Mouse (Mus musculus) MEL (cell line): ENCODE results near the gene Mylk3. TPM values are rescaled to one million over a fixed set of nuclear protein-coding genes. Genes with fewer than 3 reads are reported as not detected.

ENCODE experiments used
- DNase-seq: peaks from one replicate; pipeline ENCODE4 v3.0.0; 2011; ENCODE audit warnings: low read depth, low spot score
- H3K27ac ChIP-seq: 2 replicates; pipeline ENCODE4 v1.5.1; 2012; ENCODE audit warnings: low read depth, mild to moderate bottlenecking, control low read depth, low read length, moderate library complexity; ENCODE audit not compliant: control insufficient read depth
- H3K27me3 ChIP-seq, 2 experiments: fragments of 150-350 bp in 1 of 2; sonication (generic) in 1 of 2; 2 replicates each; pipeline ENCODE4 v1.6.1; 2012; ENCODE audit warnings: low read length in 2 of 2, mild to moderate bottlenecking in 2 of 2, improper control_type of control experiment in 1 of 2, moderate library complexity in 1 of 2; ENCODE audit not compliant: insufficient read depth in 2 of 2, control insufficient read depth in 1 of 2
- H3K36me3 ChIP-seq, 2 experiments: 2 replicates each; pipeline ENCODE4 v1.6.1; 2012 to 2014; ENCODE audit warnings: low read length in 2 of 2, improper control_type of control experiment in 1 of 2, inconsistent platforms in 1 of 2, mild to moderate bottlenecking in 1 of 2; ENCODE audit not compliant: insufficient read depth in 2 of 2, control insufficient read depth in 1 of 2
- H3K4me1 ChIP-seq, 2 experiments: fragments of 150-350 bp in 1 of 2; sonication (generic) in 1 of 2; 2 replicates each; pipeline ENCODE4 v1.6.1; 2012; ENCODE audit warnings: low read length in 2 of 2, improper control_type of control experiment in 1 of 2, mild to moderate bottlenecking in 1 of 2; ENCODE audit not compliant: insufficient read depth in 2 of 2, control insufficient read depth in 1 of 2
- H3K4me3 ChIP-seq, 2 experiments: fragments of 150-350 bp in 1 of 2; sonication (generic) in 1 of 2; 2 replicates each; pipeline ENCODE4 v1.5.1; 2012; ENCODE audit warnings: low read depth in 2 of 2, low read length in 2 of 2, mild to moderate bottlenecking in 2 of 2, moderate library complexity in 2 of 2, control low read depth in 1 of 2, improper control_type of control experiment in 1 of 2; ENCODE audit not compliant: control insufficient read depth in 1 of 2, insufficient read depth in 1 of 2
- H3K79me2 ChIP-seq: 2 replicates; pipeline ENCODE4 v1.6.1; 2012; ENCODE audit warnings: mild to moderate bottlenecking, low read length, moderate library complexity; ENCODE audit not compliant: control insufficient read depth, poor library complexity, insufficient read depth
- H3K9ac ChIP-seq: 2 replicates; pipeline ENCODE4 v1.6.1; 2012; ENCODE audit warnings: low read depth, mild to moderate bottlenecking, control low read depth, low read length, moderate library complexity; ENCODE audit not compliant: control insufficient read depth, poor library complexity, severe bottlenecking
- H3K9me3 ChIP-seq: fragments of 150-350 bp; sonication (generic); replicated peaks from 2 replicates; pipeline ENCODE4 v1.6.1; 2012; ENCODE audit warnings: mild to moderate bottlenecking, low read length, improper control_type of control experiment, moderate library complexity; ENCODE audit not compliant: insufficient read depth
- CTCF ChIP-seq, 3 experiments: IDR thresholded peaks in 2 of 3; conservative IDR thresholded peaks in 1 of 3; 2 replicates each; pipeline ENCODE4 v1.5.1; 2011 to 2012; ENCODE audit warnings: low read length in 3 of 3, low read depth in 2 of 3, mild to moderate bottlenecking in 2 of 3, improper control_type of control experiment in 1 of 3, inconsistent platforms in 1 of 3, mixed read lengths in 1 of 3, moderate library complexity in 1 of 3; ENCODE audit not compliant: control insufficient read depth in 1 of 3, insufficient read depth in 1 of 3, poor library complexity in 1 of 3, severe bottlenecking in 1 of 3
- E2F4 ChIP-seq: IDR thresholded peaks from 2 replicates; pipeline ENCODE4 v1.6.1; 2011; ENCODE audit warnings: low read depth, low read length, improper control_type of control experiment, borderline replicate concordance
- ETS1 ChIP-seq: IDR thresholded peaks from 2 replicates; pipeline ENCODE4 v1.6.1; 2012; ENCODE audit warnings: low read depth, mild to moderate bottlenecking, inconsistent platforms, low read length, improper control_type of control experiment, moderate library complexity
- GATA1 ChIP-seq: IDR thresholded peaks from 2 replicates; pipeline ENCODE4 v1.6.1; 2011; ENCODE audit warnings: low read depth, low read length, improper control_type of control experiment
- KAT2A ChIP-seq: conservative IDR thresholded peaks from 2 replicates; pipeline ENCODE4 v1.6.1; 2012; ENCODE audit warnings: low read depth, low read length, improper control_type of control experiment, inconsistent platforms
- MAFK ChIP-seq: IDR thresholded peaks from 2 replicates; pipeline ENCODE4 v1.6.1; 2011; ENCODE audit warnings: low read depth, mild to moderate bottlenecking, low read length, improper control_type of control experiment, borderline replicate concordance
- MYC ChIP-seq: IDR thresholded peaks from 2 replicates; pipeline ENCODE4 v1.6.1; 2011; ENCODE audit warnings: low read depth, mild to moderate bottlenecking, low read length, improper control_type of control experiment, moderate library complexity
- NELFE ChIP-seq: IDR thresholded peaks from 2 replicates; pipeline ENCODE4 v1.6.1; 2011; ENCODE audit warnings: low read depth, low read length, improper control_type of control experiment
- POLR2A ChIP-seq, 2 experiments: IDR thresholded peaks; 2 replicates each; pipeline ENCODE4 v1.6.1; 2011 to 2012; ENCODE audit warnings: low read length in 2 of 2, mild to moderate bottlenecking in 2 of 2, control low read depth in 1 of 2, improper control_type of control experiment in 1 of 2, low read depth in 1 of 2, moderate library complexity in 1 of 2; ENCODE audit not compliant: control insufficient read depth in 1 of 2, insufficient read depth in 1 of 2, poor library complexity in 1 of 2
- POLR2AphosphoS5 ChIP-seq: IDR thresholded peaks from 2 replicates; pipeline ENCODE4 v1.6.1; 2012; ENCODE audit warnings: low read depth, borderline replicate concordance, mild to moderate bottlenecking, inconsistent platforms, low read length, moderate library complexity, mixed read lengths
- RAD21 ChIP-seq: IDR thresholded peaks from 2 replicates; pipeline ENCODE4 v1.6.1; 2011; ENCODE audit warnings: mild to moderate bottlenecking, low read depth, low read length, improper control_type of control experiment
- RCOR1 ChIP-seq: IDR thresholded peaks from 2 replicates; pipeline ENCODE4 v1.6.1; 2012; ENCODE audit warnings: low read depth, mild to moderate bottlenecking, inconsistent platforms, low read length, improper control_type of control experiment
- TBP ChIP-seq: IDR thresholded peaks from 2 replicates; pipeline ENCODE4 v1.8.0; 2011; ENCODE audit warnings: low read depth, low read length, improper control_type of control experiment
- TCF12 ChIP-seq: IDR thresholded peaks from 2 replicates; pipeline ENCODE4 v1.6.1; 2014; ENCODE audit warnings: low read depth, mild to moderate bottlenecking, inconsistent platforms, low read length, improper control_type of control experiment, moderate library complexity
- UBTF ChIP-seq: IDR thresholded peaks from 2 replicates; pipeline ENCODE4 v1.6.1; 2012; ENCODE audit warnings: low read depth, mild to moderate bottlenecking, inconsistent platforms, low read length, improper control_type of control experiment, moderate library complexity, borderline replicate concordance; ENCODE audit not compliant: insufficient read depth
- ZMIZ1 ChIP-seq: IDR thresholded peaks from 2 replicates; pipeline ENCODE4 v1.6.1; 2012; ENCODE audit warnings: low read depth, mild to moderate bottlenecking, inconsistent platforms, low read length, improper control_type of control experiment, moderate library complexity
- polyA plus RNA-seq, 2 experiments: library from polyadenylated mRNA; stranded (reverse) in 1 of 2; unstranded in 1 of 2; fragments of >175 nt in 1 of 2; fragments of >200 nt in 1 of 2; gene quantifications; 2 replicates each; pipeline versions ENCODE4 v1.2.1 to v1.2.4; 2012; ENCODE audit warnings: low replicate concordance in 2 of 2, low read depth in 1 of 2; ENCODE audit not compliant: insufficient read length in 2 of 2, insufficient read depth in 1 of 2, missing spikeins in 1 of 2
- total RNA-seq: library from RNA; depleted of rRNA; stranded (reverse); fragments of 300-350 nt; gene quantifications from 2 replicates; pipeline ENCODE4 v1.2.3, GENCODE M21; 2012

Gene Mylk3
- total and polyA plus RNA-seq, 3 experiments, result 9.5 to 10.4 TPM; not detected in 1

- H3K4me1 ChIP-seq, result peaks cover 4 to 24% of the 10 kb centered on the region in 2 experiments; a peak in 3 of 4 replicates
These were observed 5.3 kb upstream of the Mylk3 start for GRCm38 (mm10) chr8:85391438-85391837.

GRCm38 (mm10) chr8:85381926-85382325, 4.2 kb downstream of the Mylk3 start:
- peak overlapping the region; percentile 61 for H3K9ac ChIP-seq
- H3K79me2 ChIP-seq, result no peaks in the 10 kb centered on the region
- no peak for TF ChIP-seq TCF12
- TF ChIP-seq UBTF, result no peak
- TF ChIP-seq KAT2A, result no peak
- TF ChIP-seq GATA1, result 0 out of 2 replicates have a peak, but pooled peaks have one; percentile 6
- TF ChIP-seq POLR2AphosphoS5, result no peak
- TF ChIP-seq MYC, result no peak
- TF ChIP-seq TBP, result 0 out of 2 replicates have a peak, but pooled peaks have one; percentile 51
- 0 out of 2 replicates have a peak, but pooled peaks have one; percentile 11 for TF ChIP-seq ETS1
- TF ChIP-seq POLR2A (IDR thresholded peaks at IDR 0.05; ENCODE audit: control insufficient read depth in 1 of 2, insufficient read depth in 1 of 2, low read depth in 1 of 2, low read length in 2 of 2, poor library complexity in 1 of 2), result no peak
- TF ChIP-seq RCOR1, result peak; percentile 26
- TF ChIP-seq ZMIZ1, result no peak
- TF ChIP-seq MAFK, result no peak
- TF ChIP-seq, all 39 proteins: peak for 4
- Histone ChIP-seq H3K27ac (peak overlapping the region; percentile 86), H3K4me3 (peak overlapping the region; percentile 36), H3K9me3 (no peaks in the 10 kb centered on the region), H3K4me1 (peaks cover 0 to 34% of the 10 kb centered on the region in 2 experiments; a peak in 3 of 4 replicates), H3K36me3 (peaks cover 0 to 32% of the 10 kb centered on the region in 2 experiments; a peak in 2 of 4 replicates), H3K27me3 (no peaks in the 10 kb centered on the region)
- peak; percentile 66 for DNase-seq

More at GRCm38 (mm10) chr8:85391438-85391837, 5.3 kb upstream of the Mylk3 start:
- Histone ChIP-seq H3K9me3 (no peaks in the 10 kb centered on the region), H3K79me2 (no peaks in the 10 kb centered on the region), H3K4me3 (no peak overlapping the region), H3K36me3 (peaks cover 0 to 20% of the 10 kb centered on the region in 2 experiments; a peak in 2 of 4 replicates), H3K9ac (no peak overlapping the region), H3K27me3 (no peaks in the 10 kb centered on the region), H3K27ac (no peak overlapping the region)
- TF ChIP-seq NELFE, result no peak
- TF ChIP-seq CTCF (IDR thresholded peaks at IDR 0.05 in 2 of 3, conservative IDR thresholded peaks at IDR 0.05 in 1 of 3; ENCODE audit: control insufficient read depth in 1 of 3, insufficient read depth in 1 of 3, low read depth in 2 of 3, low read length in 3 of 3, poor library complexity in 1 of 3, severe bottlenecking in 1 of 3), result no peak
- no peak for TF ChIP-seq POLR2AphosphoS5
- no peak for TF ChIP-seq KAT2A
- TF ChIP-seq RAD21, result no peak
- no peak for TF ChIP-seq GATA1
- TF ChIP-seq E2F4, result no peak
- DNase-seq, result no peak
